Mouse (Mus musculus) Patski (cell line): ENCODE measurements around the gene Jam3. TPM values are rescaled to one million over a fixed set of nuclear protein-coding genes. Genes with fewer than 3 reads are reported as not detected.

ENCODE experiments used
- ATAC-seq: fragments of 100-300 bp; one replicate; pipeline ENCODE4 v1.8.0; 2021
- CTCF ChIA-PET: fragments of 350-600 bp; sonication (Branson Sonifier 250); formaldehyde crosslinking; loops from one replicate; lab custom pipeline; 2022; ENCODE audit warnings: inconsistent platforms; lab: Charles Lee
- POLR2A ChIA-PET: fragments of 350-600 bp; sonication (Branson Sonifier 250); formaldehyde crosslinking; loops from one replicate; lab custom pipeline; 2022; ENCODE audit warnings: antibody characterized with exemption, inconsistent platforms; lab: Charles Lee
- DNase-seq: peaks from one replicate; pipeline ENCODE4 v3.0.0-alpha.2; 2011; ENCODE audit warnings: low read depth, low spot score
- H3K27me3 ChIP-seq: fragments of 371-371 bp; one replicate; pipeline ENCODE4 v1.5.1; 2021
- CTCF ChIP-seq: fragments of 100-300 bp; IDR thresholded peaks from one replicate; pipeline ENCODE4 v1.5.1; 2021
- in situ Hi-C: fragments of 300-500 bp; cut with MboI; formaldehyde crosslinking; loops from 3 replicates; pipeline ENCODE4 v1.11.1; 2018; ENCODE audit warnings: low pct_unique_long_range_greater_than_20kb, mixed read lengths
- polyA plus RNA-seq: library from polyadenylated mRNA; unstranded; gene quantifications from one replicate; pipeline ENCODE4 v1.2.3, GENCODE M21; 2021

The Jam3 gene
- polyA plus RNA-seq, 1 experiment from 2014 or later, result 40.0 TPM

GRCm38 (mm10) chr9:27189306-27189705 is 34.1 kb upstream of the Jam3 start:
- in situ Hi-C loops, result no loop called here
- DNase-seq (no peak), ATAC-seq (no peak)
- CTCF ChIA-PET, result interaction anchor here (2.1 to 2.8 kb wide), 2 partner anchors 10 to 13 kb away, joined by 7 to 10 read pairs; no protein-coding TSS in a partner anchor
- no peaks in the 10 kb centered on the region for H3K27me3 ChIP-seq
- no peak for TF ChIP-seq CTCF
- POLR2A ChIA-PET, result no interaction called here

GRCm38 (mm10) chr9:27188677-27189241 is 33.5 kb upstream of the Jam3 start:
- POLR2A ChIA-PET, result no interaction called here
- no peak for ATAC-seq
- DNase-seq, result no peak
- in situ Hi-C loops, result no loop called here
- no peaks in the 10 kb centered on the region for H3K27me3 ChIP-seq
- TF ChIP-seq CTCF, result no peak
- CTCF ChIA-PET, result interaction anchor here (1.8 to 2.8 kb wide), 3 partner anchors 10 to 99 kb away, joined by 4 to 10 read pairs (median 7); no protein-coding TSS in a partner anchor

GRCm38 (mm10) chr9:27185820-27186219 is 30.6 kb upstream of the Jam3 start:
- POLR2A ChIA-PET, result no interaction called here
- in situ Hi-C loops, result no loop called here
- CTCF ChIA-PET, result interaction anchor here (1.5 to 2.1 kb wide), 2 partner anchors 9 to 102 kb away, joined by 3 to 8 read pairs; no protein-coding TSS in a partner anchor
- H3K27me3 ChIP-seq, result peaks cover 4% of the 10 kb centered on the region
- DNase-seq (no peak), ATAC-seq (peak; percentile 42)
- TF ChIP-seq CTCF, result no peak

- ChIA-PET CTCF (interaction anchor here (1.8 kb wide), 1 partner anchor 9 kb away, joined by 6 read pairs; no protein-coding TSS in a partner anchor), POLR2A (no interaction called here)
- no peak for TF ChIP-seq CTCF
Observed at GRCm38 (mm10) chr9:27182087-27182486, 26.9 kb upstream of the Jam3 start.

GRCm38 (mm10) chr9:27180492-27180891 is 25.3 kb upstream of the Jam3 start:
- in situ Hi-C loops, result no loop called here
- DNase-seq (no peak), ATAC-seq (no peak)

More at GRCm38 (mm10) chr9:27182087-27182486, 26.9 kb upstream of the Jam3 start:
- in situ Hi-C loops, result no loop called here
- no peak for ATAC-seq
- peaks cover 11% of the 10 kb centered on the region for H3K27me3 ChIP-seq
- DNase-seq, result no peak

GRCm38 (mm10) chr9:27178935-27179334 is 23.7 kb upstream of the Jam3 start:
- DNase-seq (no peak), ATAC-seq (no peak)
- ChIA-PET CTCF (interaction anchor here (0.8 to 6.3 kb wide), 4 partner anchors 10 to 73 kb away, joined by 3 to 46 read pairs (median 7); no protein-coding TSS in a partner anchor), POLR2A (no interaction called here)
- no peak for TF ChIP-seq CTCF
- in situ Hi-C loops, result loop anchor here (5.0 kb wide), 1 partner anchor 62 kb away; no protein-coding TSS in a partner anchor
- H3K27me3 ChIP-seq, result peaks cover 15% of the 10 kb centered on the region

More at GRCm38 (mm10) chr9:27180492-27180891, 25.3 kb upstream of the Jam3 start:
- CTCF ChIA-PET, result interaction anchor here (1.2 to 6.3 kb wide), 7 partner anchors 8 to 145 kb away, joined by 3 to 46 read pairs (median 4); no protein-coding TSS in a partner anchor
- POLR2A ChIA-PET, result interaction anchor here (0.6 kb wide), 1 partner anchor 111 kb away, joined by 3 read pairs; no protein-coding TSS in a partner anchor
- TF ChIP-seq CTCF, result peak; percentile 31
- peaks cover 15% of the 10 kb centered on the region for H3K27me3 ChIP-seq

- DNase-seq (no peak), ATAC-seq (peak; percentile 89)
- TF ChIP-seq CTCF, result peak; percentile 87
- POLR2A ChIA-PET, result no interaction called here
- peaks cover 11% of the 10 kb centered on the region for H3K27me3 ChIP-seq
- in situ Hi-C loops, result loop anchor here (5.0 kb wide), 1 partner anchor 59 kb away; no protein-coding TSS in a partner anchor
- CTCF ChIA-PET, result interaction anchor here (0.9 to 6.3 kb wide), 19 partner anchors 9 to 150 kb away, joined by 3 to 46 read pairs (median 5); partner anchors contain the start of gene Jam3
Observed at GRCm38 (mm10) chr9:27176154-27176553, 20.9 kb upstream of the Jam3 start.

- ATAC-seq, result no peak
- H3K27me3 ChIP-seq, result peaks cover 11% of the 10 kb centered on the region
- ChIA-PET CTCF (interaction anchor here (0.9 to 6.3 kb wide), 18 partner anchors 8 to 150 kb away, joined by 3 to 46 read pairs (median 5); partner anchors contain the start of gene Jam3), POLR2A (no interaction called here)
- TF ChIP-seq CTCF, result no peak
- in situ Hi-C loops, result loop anchor here (5.0 kb wide), 1 partner anchor 58 kb away; no protein-coding TSS in a partner anchor
- DNase-seq, result no peak
Observed at GRCm38 (mm10) chr9:27175682-27176081, 20.5 kb upstream of the Jam3 start.

- POLR2A ChIA-PET, result no interaction called here
- in situ Hi-C loops, result loop anchor here (5.0 kb wide), 1 partner anchor 58 kb away; no protein-coding TSS in a partner anchor
- peaks cover 11% of the 10 kb centered on the region for H3K27me3 ChIP-seq
- TF ChIP-seq CTCF, result no peak
- CTCF ChIA-PET, result interaction anchor here (1.0 to 6.3 kb wide), 8 partner anchors 10 to 89 kb away, joined by 4 to 46 read pairs (median 5); partner anchors contain the start of gene Jam3
- DNase-seq (no peak), ATAC-seq (no peak)
Observed at GRCm38 (mm10) chr9:27175241-27175640, 20.0 kb upstream of the Jam3 start.

- no peak for DNase-seq
- in situ Hi-C loops, result loop anchor here (5.0 kb wide), 1 partner anchor 37 kb away; no protein-coding TSS in a partner anchor
- TF ChIP-seq CTCF, result no peak
- ATAC-seq, result no peak
- H3K27me3 ChIP-seq, result peaks cover 8% of the 10 kb centered on the region
- ChIA-PET CTCF (interaction anchor here (3.3 kb wide), 1 partner anchor 9 kb away, joined by 13 read pairs; no protein-coding TSS in a partner anchor), POLR2A (no interaction called here)
Observed at GRCm38 (mm10) chr9:27174079-27174478, 18.9 kb upstream of the Jam3 start.
